Mouse (Mus musculus) midbrain, postnatal 0 days (tissue): ENCODE results near the gene 4931428F04Rik. TPM values are rescaled to one million over a fixed set of nuclear protein-coding genes. Genes with fewer than 3 reads are reported as not detected.

ENCODE experiments used
- ATAC-seq: fragments of 200-750 bp; cut with Nextera tagmentation; 2 replicates; pipeline ENCODE4 v1.8.0; 2017; ENCODE audit warnings: moderate number of reproducible peaks, mild to moderate bottlenecking, moderate TSS enrichment, moderate library complexity; ENCODE audit not compliant: low FRiP score
- DNase-seq: peaks from one replicate; pipeline ENCODE4 v3.0.0-alpha.2; 2015; ENCODE audit warnings: low spot score
- H3K27ac ChIP-seq: fragments of 300-500 bp; sonication (generic); 2 replicates; pipeline ENCODE4 v1.5.1; 2014; ENCODE audit warnings: low read depth, mild to moderate bottlenecking, low read length, mixed read lengths
- H3K27me3 ChIP-seq: fragments of 300-500 bp; sonication (generic); 2 replicates; pipeline ENCODE4 v1.6.1; 2014; ENCODE audit warnings: low read length, control low read depth, mixed read lengths; ENCODE audit not compliant: insufficient read depth
- H3K36me3 ChIP-seq: fragments of 300-500 bp; sonication (generic); 2 replicates; pipeline ENCODE4 v1.6.1; 2014; ENCODE audit warnings: low read length, control low read depth, mixed read lengths; ENCODE audit not compliant: insufficient read depth
- H3K4me1 ChIP-seq: fragments of 300-500 bp; sonication (generic); 2 replicates; pipeline ENCODE4 v1.6.1; 2014; ENCODE audit warnings: mild to moderate bottlenecking, control low read depth, antibody characterized with exemption, low read length, mixed read lengths; ENCODE audit not compliant: insufficient read depth
- H3K4me2 ChIP-seq: fragments of 300-500 bp; sonication (generic); 2 replicates; pipeline ENCODE4 v1.6.1; 2014; ENCODE audit warnings: low read depth, mild to moderate bottlenecking, low read length, mixed read lengths; ENCODE audit not compliant: poor library complexity, severe bottlenecking
- H3K4me3 ChIP-seq: fragments of 300-500 bp; sonication (generic); 2 replicates; pipeline ENCODE4 v1.5.1; 2014; ENCODE audit warnings: low read depth, mild to moderate bottlenecking, low read length, moderate library complexity
- H3K9ac ChIP-seq: fragments of 300-500 bp; sonication (generic); replicated peaks from 2 replicates; pipeline ENCODE4 v1.6.1; 2014; ENCODE audit warnings: mild to moderate bottlenecking, low read length, moderate library complexity, mixed read lengths; ENCODE audit not compliant: poor library complexity, severe bottlenecking
- H3K9me3 ChIP-seq: fragments of 300-500 bp; sonication (generic); 2 replicates; pipeline ENCODE4 v1.6.1; 2016; ENCODE audit warnings: low read length, control low read depth
- CTCF ChIP-seq: IDR thresholded peaks from 2 replicates; pipeline ENCODE4 v1.5.1; 2016; ENCODE audit warnings: antibody characterized with exemption, mild to moderate bottlenecking
- WGBS: fragments of 180-500 bp; shearing (Covaris S2); extraction: QIAGEN DNeasy Blood & Tissue Kit; methylation state at CpG from one replicate; pipeline ENCODE4 v1.1.7; 2014; 5-methylcytosine and 5-hydroxymethylcytosine counted together
- polyA plus RNA-seq: library from polyadenylated mRNA; unstranded; fragments of >200 nt; fragmentation: Nextera tagmentation; extraction: Ambion mirVana; gene quantifications from 2 replicates; pipeline ENCODE4 v1.2.1, GENCODE M21; 2015
- total RNA-seq: library from RNA; depleted of rRNA; stranded (reverse); fragments of >200 nt; gene quantifications from 2 replicates; pipeline ENCODE4 v1.2.3, GENCODE M21; 2014

Gene 4931428F04Rik
- total and polyA plus RNA-seq, 2 experiments from 2014 or later: 63.6 to 131 TPM

DNA sequence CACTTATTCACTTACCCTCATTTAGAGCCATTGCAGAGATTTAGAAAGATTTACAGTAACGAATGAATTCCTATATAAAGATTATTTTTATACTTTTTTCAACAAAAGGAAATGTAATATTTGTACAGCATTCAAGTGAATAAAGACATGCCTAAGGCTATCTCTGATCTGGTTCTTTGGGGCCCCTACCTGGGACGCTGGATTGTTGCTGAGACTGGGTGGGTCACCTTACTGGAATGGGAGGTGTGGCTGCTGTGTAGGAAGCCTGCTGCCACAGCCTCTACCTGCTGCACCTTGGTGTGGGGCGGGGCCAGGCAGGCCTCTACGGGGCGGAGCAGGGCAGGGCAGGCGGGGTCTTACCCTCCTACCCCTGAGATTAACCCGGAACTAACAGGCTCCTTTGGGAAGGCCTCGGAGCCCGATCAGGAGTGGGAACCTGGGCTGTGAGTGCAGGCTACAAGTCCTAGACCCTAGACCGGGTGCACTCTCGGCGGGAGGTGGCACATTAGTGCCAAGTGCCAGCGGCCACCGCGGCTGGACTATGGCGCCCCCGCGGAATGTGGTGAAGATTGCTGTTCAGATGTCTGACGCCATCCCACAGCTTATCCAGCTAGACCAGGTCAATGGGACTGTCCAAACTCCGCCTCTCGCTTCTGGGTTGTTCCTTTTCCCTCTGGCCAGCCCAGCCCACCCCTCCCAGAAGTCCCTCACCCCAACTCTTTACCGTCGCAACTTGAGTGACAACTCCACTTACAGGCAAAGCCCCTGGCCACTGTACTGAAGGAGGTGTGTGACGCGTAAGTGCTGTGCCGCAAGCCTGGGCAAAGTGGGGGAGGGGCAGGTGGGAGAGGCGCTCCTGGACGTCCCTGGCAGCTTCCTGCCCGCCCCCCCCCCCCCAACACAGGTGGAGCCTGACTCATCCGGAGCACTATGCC, 15.8 kb upstream of the 4931428F04Rik start, which contains the start of gene Elmo3:
Elmo3 (plus strand) TSS at position 391 of the 935 bp plus-strand sequence.
- peak within 1 kb of the TSS; percentile 44 for H3K9ac ChIP-seq
- ATAC-seq (peak; percentile 51), DNase-seq (peak; percentile 55)
- peak; percentile 28; the same call in 1 of the 2 replicates for TF ChIP-seq CTCF
- no peaks in the 10 kb centered on the region for H3K9me3 ChIP-seq
- no peak within 1 kb of the TSS for H3K27ac ChIP-seq
- no peaks in the 10 kb centered on the region for H3K27me3 ChIP-seq
- peak within 1 kb of the TSS; percentile 47 for H3K4me2 ChIP-seq
- H3K36me3 ChIP-seq: peaks cover 53% of the 10 kb centered on the region
- H3K4me1 ChIP-seq: peaks cover 9% of the 10 kb centered on the region; the same call in 1 of the 2 replicates
- H3K4me3 ChIP-seq: peak within 1 kb of the TSS; percentile 10; the same call in 1 of the 2 replicates
- WGBS: 9% methylated on average over 30 of the region's 30 CpGs

DNA sequence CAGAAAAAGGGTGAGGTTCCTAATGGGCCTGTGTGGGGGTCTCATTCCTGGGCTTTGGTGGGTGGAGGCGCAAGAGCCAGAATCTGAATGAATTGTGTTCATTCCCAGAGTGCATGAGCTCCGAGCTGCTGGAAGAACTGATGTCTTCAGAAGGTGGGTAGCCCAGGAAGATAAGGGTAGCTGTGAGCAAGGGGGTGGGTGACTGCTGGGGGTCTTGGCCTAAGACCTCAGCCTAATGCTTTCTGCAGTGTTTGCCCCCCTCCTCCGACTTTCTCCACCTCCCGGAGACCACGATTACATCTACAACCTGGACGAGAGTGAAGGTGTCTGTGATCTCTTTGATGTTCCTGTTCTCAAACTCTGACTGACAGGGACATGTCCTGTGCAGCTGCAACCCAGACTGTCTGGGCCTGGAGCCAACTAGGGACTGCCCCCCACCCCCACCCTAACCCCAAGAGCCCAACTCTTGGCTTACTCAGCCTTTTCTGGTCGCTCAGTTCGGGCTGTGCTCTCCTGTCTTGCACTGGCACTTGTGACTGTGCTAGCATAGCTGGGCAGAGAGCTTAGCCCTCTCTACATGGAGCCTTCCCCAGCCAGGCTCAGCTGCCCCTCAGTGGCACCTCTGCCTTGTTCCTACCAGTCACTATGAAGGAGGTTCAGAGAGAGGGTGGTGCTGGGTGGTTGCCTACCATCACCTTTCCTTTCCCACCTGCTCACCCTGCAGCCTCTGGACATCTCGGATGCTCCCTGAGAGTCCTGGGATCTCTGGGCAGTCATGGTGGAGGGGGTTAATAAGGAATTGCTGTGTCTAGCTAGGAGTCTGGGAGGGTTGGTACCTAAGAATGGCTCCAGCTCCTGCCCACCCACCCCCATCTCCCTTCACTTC, 14.9 kb upstream of the 4931428F04Rik start:
- H3K27ac ChIP-seq: no peak overlapping the region

DNA sequence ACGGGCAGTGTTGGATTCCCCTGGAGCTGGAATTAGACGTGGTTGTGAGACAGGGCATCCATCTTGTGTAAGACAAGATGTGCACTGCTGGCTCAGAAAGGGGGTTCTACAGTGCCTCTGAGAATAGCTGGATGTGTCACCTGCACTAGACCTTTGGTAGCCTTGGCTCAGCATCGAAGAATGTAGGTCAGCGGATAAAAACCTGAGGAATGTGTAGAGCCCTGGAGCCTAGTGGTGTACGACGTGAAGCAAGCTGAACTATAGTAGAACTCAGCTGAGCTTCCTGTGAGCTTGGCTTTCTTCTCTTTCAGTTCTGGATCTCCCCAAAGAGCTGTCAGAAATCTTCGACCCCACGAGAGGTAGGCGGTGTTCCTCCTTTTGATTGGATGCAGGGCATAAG, 14.2 kb upstream of the 4931428F04Rik start:
- ATAC-seq (no peak), DNase-seq (no peak)
- H3K9ac ChIP-seq: 0 out of 2 replicates have a peak overlapping the region, but pooled peaks have one; percentile 8
- H3K9me3 ChIP-seq: no peaks in the 10 kb centered on the region
- peaks cover 10% of the 10 kb centered on the region; the same call in 1 of the 2 replicates for H3K4me1 ChIP-seq
- 86% methylated on average over 9 of the region's 9 CpGs for WGBS
- no peak overlapping the region for H3K4me2 ChIP-seq
- no peak overlapping the region for H3K4me3 ChIP-seq
- H3K27ac ChIP-seq: no peak overlapping the region
- H3K36me3 ChIP-seq: peaks cover 52% of the 10 kb centered on the region
- no peaks in the 10 kb centered on the region for H3K27me3 ChIP-seq
- TF ChIP-seq CTCF: no peak

More for the DNA sequence above, 14.9 kb upstream of the 4931428F04Rik start:
- no peaks in the 10 kb centered on the region for H3K27me3 ChIP-seq
- H3K9me3 ChIP-seq: no peaks in the 10 kb centered on the region
- ATAC-seq: no peak
- no peak overlapping the region for H3K4me3 ChIP-seq
- H3K4me2 ChIP-seq: no peak overlapping the region
- TF ChIP-seq CTCF: no peak
- H3K9ac ChIP-seq: 0 out of 2 replicates have a peak overlapping the region, but pooled peaks have one; percentile 8
- peaks cover 52% of the 10 kb centered on the region for H3K36me3 ChIP-seq
- 64% methylated on average over 9 of the region's 9 CpGs for WGBS
- DNase-seq: no peak
- H3K4me1 ChIP-seq: peaks cover 9% of the 10 kb centered on the region; the same call in 1 of the 2 replicates

DNA sequence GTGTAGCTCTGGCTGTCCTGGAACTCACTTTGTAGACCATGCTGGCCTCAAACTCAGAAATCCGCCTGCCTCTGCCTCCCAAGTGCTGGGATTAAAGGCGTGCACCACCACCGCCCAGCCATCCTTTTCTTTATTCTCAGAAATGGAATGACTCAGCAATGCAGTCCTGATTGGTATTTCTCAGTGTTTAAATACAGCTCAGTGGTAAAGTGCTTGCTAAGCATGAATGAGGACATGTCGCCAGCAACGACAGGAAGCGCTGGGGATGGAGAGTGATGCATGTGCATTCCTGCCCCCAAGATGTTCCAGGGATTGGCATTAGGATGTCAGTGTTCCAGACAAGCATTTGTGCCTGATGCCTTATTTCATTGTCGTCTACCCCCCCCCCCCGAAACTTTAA, 13.7 kb upstream of the 4931428F04Rik start:
- no peak overlapping the region for H3K9ac ChIP-seq
- H3K4me1 ChIP-seq: peaks cover 15% of the 10 kb centered on the region; the same call in 1 of the 2 replicates
- H3K4me3 ChIP-seq: no peak overlapping the region
- H3K9me3 ChIP-seq: no peaks in the 10 kb centered on the region
- no peak overlapping the region for H3K27ac ChIP-seq
- ATAC-seq (no peak), DNase-seq (no peak)
- TF ChIP-seq CTCF: no peak
- WGBS: 89% methylated on average over 8 of the region's 8 CpGs
- no peak overlapping the region for H3K4me2 ChIP-seq
- H3K27me3 ChIP-seq: no peaks in the 10 kb centered on the region
- peaks cover 49% of the 10 kb centered on the region for H3K36me3 ChIP-seq

DNA sequence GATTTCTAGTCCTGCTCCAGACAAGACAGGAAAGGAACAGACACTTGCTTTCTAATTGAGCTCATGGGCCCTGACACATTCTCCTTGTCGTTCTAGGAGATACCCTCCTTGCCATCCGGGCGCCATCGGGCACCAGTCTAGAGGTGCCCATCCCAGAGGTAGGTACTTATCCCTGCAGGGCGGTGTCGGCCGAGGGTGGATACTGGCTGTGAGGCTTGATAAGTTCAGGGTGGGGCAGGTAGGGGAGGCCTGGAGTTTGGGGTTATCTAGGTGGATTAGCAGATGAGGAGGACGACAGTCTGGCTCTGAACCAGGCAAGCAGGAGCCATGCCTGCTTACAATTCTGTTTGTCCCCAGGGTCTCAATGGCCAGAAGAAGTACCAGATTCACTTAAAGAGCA, 10.3 kb upstream of the 4931428F04Rik start:
- Histone ChIP-seq H3K4me1 (peaks cover 9% of the 10 kb centered on the region; the same call in 1 of the 2 replicates), H3K9ac (no peak overlapping the region), H3K27me3 (no peaks in the 10 kb centered on the region), H3K9me3 (no peaks in the 10 kb centered on the region), H3K27ac (no peak overlapping the region), H3K4me3 (no peak overlapping the region), H3K36me3 (peaks cover 39% of the 10 kb centered on the region), H3K4me2 (no peak overlapping the region)
- TF ChIP-seq CTCF: no peak
- over 99% methylated on average over 8 of the region's 8 CpGs for WGBS
- ATAC-seq (no peak), DNase-seq (no peak)
